Mouse (Mus musculus) testis, adult 2 months (tissue): ENCODE measurements around the gene Ankdd1b.

Experiments used
- CTCF ChIP-seq: fragments of 200-500 bp; IDR thresholded peaks from 2 replicates; pipeline ENCODE4 v1.5.1; 2012; ENCODE audit warnings: low read depth, mild to moderate bottlenecking, inconsistent platforms, low read length, moderate library complexity; ENCODE audit not compliant: control insufficient read depth, insufficient read depth, insufficient replicate concordance
- POLR2A ChIP-seq: fragments of 200-500 bp; IDR thresholded peaks from 2 replicates; pipeline ENCODE4 v1.6.1; 2012; ENCODE audit warnings: low read depth, mild to moderate bottlenecking, inconsistent platforms, low read length, moderate library complexity; ENCODE audit not compliant: control insufficient read depth

DNA sequence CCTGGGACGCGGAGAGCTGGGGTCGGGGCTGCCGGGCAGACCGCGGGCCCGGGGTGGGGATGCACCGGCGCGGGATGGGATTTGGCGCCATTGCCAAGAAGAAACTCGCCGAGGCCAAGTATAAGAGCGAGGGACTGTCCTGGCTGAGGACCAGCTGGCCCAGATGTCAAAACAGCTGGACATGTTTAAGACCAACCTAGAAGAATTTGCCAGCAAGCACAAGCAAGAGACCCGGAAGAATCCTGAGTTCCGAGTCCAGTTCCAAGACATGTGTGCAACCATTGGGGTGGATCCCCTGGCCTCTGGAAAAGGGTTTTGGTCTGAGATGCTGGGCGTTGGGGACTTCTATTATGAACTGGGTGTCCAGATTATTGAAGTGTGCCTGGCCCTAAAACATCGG, 94.1 kb downstream of the Ankdd1b start:
- TF ChIP-seq CTCF (no peak), POLR2A (no peak)
